Mouse (Mus musculus): ENCODE data around the gene Folr2. TPM values are rescaled to one million over a fixed set of nuclear protein-coding genes. Genes with fewer than 3 reads are reported as not detected.
A peak's percentile ranks its signal among the peaks of the same experiment; 100 is the strongest.

Folr2 gene
- polyA plus RNA-seq, 1 experiment from 2014 or later = 2.0 TPM

DNA sequence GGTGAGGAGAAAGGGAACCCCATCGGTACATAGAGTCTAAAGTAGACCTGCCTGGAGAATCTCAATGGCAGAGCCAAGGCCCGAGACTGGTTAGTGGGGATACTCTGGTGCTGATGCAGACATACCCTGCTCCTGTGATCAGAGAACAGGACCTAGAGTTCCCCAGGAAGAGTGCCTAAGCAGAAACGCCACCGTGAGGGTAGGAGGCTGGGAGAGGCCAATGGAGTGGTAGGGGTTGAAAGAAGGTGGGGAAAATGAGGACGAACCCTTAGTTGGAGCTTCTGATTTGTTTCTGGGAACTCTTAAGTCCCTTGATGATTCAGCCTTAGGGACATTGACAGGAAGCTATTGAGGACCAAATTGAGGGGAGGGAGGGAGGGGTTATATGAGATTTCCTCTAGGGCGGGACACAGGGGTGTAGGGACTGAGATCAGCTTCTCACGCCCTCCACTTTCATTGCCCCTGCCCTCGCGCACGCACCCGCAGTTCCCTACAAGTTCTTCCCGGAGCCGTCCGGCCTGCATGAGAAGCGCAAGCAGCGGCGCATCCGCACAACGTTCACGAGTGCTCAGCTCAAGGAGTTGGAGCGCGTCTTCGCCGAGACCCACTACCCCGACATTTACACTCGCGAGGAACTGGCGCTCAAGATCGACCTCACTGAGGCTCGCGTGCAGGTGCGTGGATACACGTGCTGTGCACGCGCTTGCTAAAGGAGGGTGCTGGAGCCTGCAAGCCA is 36.5 kb downstream of the Folr2 start:
- Histone ChIP-seq H3K27ac (replicated peaks) (no peak overlapping the region), H3K9ac (ENCODE audit: low read length) (no peak overlapping the region), H3K9me3 (ENCODE audit: control insufficient read depth, low read length) (no peaks in the 10 kb centered on the region), H3K36me3 (ENCODE audit: control insufficient read depth, insufficient read depth, low read length) (peaks cover 6% of the 10 kb centered on the region; the same call in 1 of the 2 replicates), H3K4me3 (ENCODE audit: low read depth, low read length) (peak overlapping the region; percentile 33), H3K4me2 (replicated peaks; ENCODE audit: low read depth) (peak overlapping the region; percentile 80), H3K27me3 (ENCODE audit: control insufficient read depth, insufficient read depth, low read length) (peaks cover 20% of the 10 kb centered on the region), H3K4me1 (replicated peaks; ENCODE audit: control insufficient read depth, insufficient read depth) (peaks cover 11% of the 10 kb centered on the region; the same call in 1 of the 2 replicates)
- WGBS = 5% methylated on average over 35 of the region's 35 CpGs
- ATAC-seq (ENCODE audit: low FRiP score, low TSS enrichment) = no peak
- peak; percentile 37 for DNase-seq (ENCODE audit: low spot score)
- TF ChIP-seq EP300 (optimal IDR thresholded peaks at IDR 0.05) (no peak), CTCF (IDR thresholded peaks at IDR 0.05; ENCODE audit: low read depth) (no peak)

DNA sequence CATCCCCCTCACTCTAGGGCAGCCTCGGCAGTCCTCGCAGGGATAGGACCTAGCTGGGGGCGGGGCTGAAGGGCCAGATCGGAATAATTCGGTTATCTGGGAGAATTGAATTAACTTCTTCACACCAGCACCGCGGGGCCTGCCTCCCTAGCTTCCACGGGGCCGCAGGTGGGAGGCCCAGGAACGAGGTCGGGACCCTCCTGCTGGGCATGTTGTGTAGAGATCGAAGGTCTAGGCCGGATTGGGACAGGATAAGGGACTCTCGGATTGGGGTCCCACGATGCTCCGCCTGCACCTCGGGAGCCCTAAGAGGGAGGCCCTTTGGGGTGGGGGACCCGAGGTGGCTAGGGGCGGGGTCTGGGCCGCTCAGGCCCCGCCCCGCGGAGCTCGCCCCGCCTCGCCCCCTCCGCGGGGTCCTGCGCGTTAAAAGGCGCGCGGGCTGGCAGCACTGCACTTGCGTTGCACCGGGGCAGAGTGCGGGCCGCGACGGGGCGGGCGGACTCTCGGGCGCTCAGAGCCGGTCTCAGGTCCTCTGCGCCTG is 39.1 kb downstream of the Folr2 start, which contains the start of gene Phox2a:
Gene Phox2a, plus strand, starts transcription at position 453 of the 541 bp plus-strand sequence.
- ATAC-seq (ENCODE audit: low FRiP score, low TSS enrichment) = 0 out of 2 replicates have a peak, but pooled peaks have one; percentile 6
- H3K9me3 ChIP-seq (ENCODE audit: control insufficient read depth, low read length) = no peaks in the 10 kb centered on the region
- peaks cover 20% of the 10 kb centered on the region for H3K27me3 ChIP-seq (ENCODE audit: control insufficient read depth, insufficient read depth, low read length)
- 1% methylated on average over 32 of the region's 45 CpGs for WGBS
- H3K9ac ChIP-seq (ENCODE audit: low read length) = no peak within 1 kb of the TSS
- H3K36me3 ChIP-seq (ENCODE audit: control insufficient read depth, insufficient read depth, low read length) = no peaks in the 10 kb centered on the region
- no peak for DNase-seq (ENCODE audit: low spot score)
- H3K4me3 ChIP-seq (ENCODE audit: low read depth, low read length) = peak within 1 kb of the TSS; percentile 29
- TF ChIP-seq CTCF (IDR thresholded peaks at IDR 0.05; ENCODE audit: low read depth) (no peak), EP300 (optimal IDR thresholded peaks at IDR 0.05) (no peak)
- no peak within 1 kb of the TSS for H3K27ac ChIP-seq (replicated peaks)
- peak within 1 kb of the TSS; percentile 46 for H3K4me2 ChIP-seq (replicated peaks; ENCODE audit: low read depth)
- peaks cover 11% of the 10 kb centered on the region; the same call in 1 of the 2 replicates for H3K4me1 ChIP-seq (replicated peaks; ENCODE audit: control insufficient read depth, insufficient read depth)

Small RNA genes within 50 kb of the gene (microRNA-seq; reads per million reads assigned to microRNA genes)
- gene Gm22655 = not detected

Other genes with a start within 250 kb of the Folr2 start
- gene Clpb, start 193.6 kb downstream of the Folr2 start, polyA plus RNA-seq (2015; fragmentation: Nextera tagmentation; extraction: Ambion mirVana) = 38.6 and 40.2 TPM in 2 replicates
- gene Phox2a, start 38.9 kb downstream of the Folr2 start, polyA plus RNA-seq (2015; fragmentation: Nextera tagmentation; extraction: Ambion mirVana) = 3.7 and 4.4 TPM in 2 replicates
- 16.6 and 17.6 TPM in 2 replicates for gene Inppl1, start 19.0 kb downstream of the Folr2 start, polyA plus RNA-seq (2015; fragmentation: Nextera tagmentation; extraction: Ambion mirVana)
- gene Anapc15, start 6.5 kb upstream of the Folr2 start, polyA plus RNA-seq (2015; fragmentation: Nextera tagmentation; extraction: Ambion mirVana) = 38.8 and 42.7 TPM in 2 replicates
- gene Folr1, start 13.6 kb upstream of the Folr2 start, polyA plus RNA-seq (2015; fragmentation: Nextera tagmentation; extraction: Ambion mirVana) = 3.2 and 4.0 TPM in 2 replicates
- gene Lamtor1, start 48.7 kb upstream of the Folr2 start, polyA plus RNA-seq (2015; fragmentation: Nextera tagmentation; extraction: Ambion mirVana) = 119 and 122 TPM in 2 replicates
- 0.15 TPM in 1 of 2 replicates, not detected in the other for gene Tomt, start 49.2 kb upstream of the Folr2 start, polyA plus RNA-seq (2015; fragmentation: Nextera tagmentation; extraction: Ambion mirVana)
- 6.8 and 7.0 TPM in 2 replicates for gene Lrrc51, start 76.7 kb upstream of the Folr2 start, polyA plus RNA-seq (2015; fragmentation: Nextera tagmentation; extraction: Ambion mirVana)
- gene Numa1, start 76.9 kb upstream of the Folr2 start, polyA plus RNA-seq (2015; fragmentation: Nextera tagmentation; extraction: Ambion mirVana) = 20.7 and 21.9 TPM in 2 replicates
- gene Il18bp, start 161.5 kb upstream of the Folr2 start, polyA plus RNA-seq (2015; fragmentation: Nextera tagmentation; extraction: Ambion mirVana) = 0.99 and 1.2 TPM in 2 replicates
- 18.0 and 18.7 TPM in 2 replicates for gene Rnf121, start 208.3 kb upstream of the Folr2 start, polyA plus RNA-seq (2015; fragmentation: Nextera tagmentation; extraction: Ambion mirVana)
- gene Xndc1, start 208.3 kb upstream of the Folr2 start, polyA plus RNA-seq (2015; fragmentation: Nextera tagmentation; extraction: Ambion mirVana) = 7.8 and 8.9 TPM in 2 replicates
- gene Xntrpc, start 208.5 kb upstream of the Folr2 start, polyA plus RNA-seq (2015; fragmentation: Nextera tagmentation; extraction: Ambion mirVana) = 0.25 and 0.27 TPM in 2 replicates
- 0.11 TPM in 1 of 2 replicates, not detected in the other for gene Trpc2, start 225.9 kb upstream of the Folr2 start, polyA plus RNA-seq (2015; fragmentation: Nextera tagmentation; extraction: Ambion mirVana)
- 0.25 and 0.38 TPM in 2 replicates for gene Art1, start 244.5 kb upstream of the Folr2 start, polyA plus RNA-seq (2015; fragmentation: Nextera tagmentation; extraction: Ambion mirVana)